Mouse (Mus musculus) stomach, postnatal 0 days (tissue): ENCODE data around the gene Fcrlb. TPM values are rescaled to one million over a fixed set of nuclear protein-coding genes. Genes with fewer than 3 reads are reported as not detected.
A peak's percentile ranks its signal among the peaks of the same experiment; 100 is the strongest.

Experiments used
- ATAC-seq: fragments of 200-750 bp; cut with Nextera tagmentation; 2 replicates; pipeline ENCODE4 v1.8.0; 2017; ENCODE audit not compliant: low FRiP score, low TSS enrichment
- DNase-seq: peaks from one replicate; pipeline ENCODE4 v3.0.0-alpha.2; 2016; ENCODE audit warnings: low spot score
- H3K27ac ChIP-seq: fragments of 300-500 bp; sonication (generic); replicated peaks from 2 replicates; pipeline ENCODE4 v1.5.1; 2014; ENCODE audit warnings: mild to moderate bottlenecking, control low read depth
- H3K27me3 ChIP-seq: fragments of 300-500 bp; sonication (generic); 2 replicates; pipeline ENCODE4 v1.6.1; 2014; ENCODE audit warnings: low read length; ENCODE audit not compliant: control insufficient read depth, insufficient read depth
- H3K36me3 ChIP-seq: fragments of 300-500 bp; sonication (generic); 2 replicates; pipeline ENCODE4 v1.6.1; 2014; ENCODE audit warnings: low read length, mixed read lengths; ENCODE audit not compliant: control insufficient read depth, insufficient read depth
- H3K4me1 ChIP-seq: fragments of 300-500 bp; sonication (generic); replicated peaks from 2 replicates; pipeline ENCODE4 v1.6.1; 2014; ENCODE audit warnings: antibody characterized with exemption; ENCODE audit not compliant: control insufficient read depth, insufficient read depth
- H3K4me2 ChIP-seq: fragments of 300-500 bp; sonication (generic); replicated peaks from 2 replicates; pipeline ENCODE4 v1.6.1; 2014; ENCODE audit warnings: low read depth, mild to moderate bottlenecking, control low read depth, moderate library complexity
- H3K4me3 ChIP-seq: fragments of 300-500 bp; sonication (generic); 2 replicates; pipeline ENCODE4 v1.5.1; 2014; ENCODE audit warnings: low read depth, low read length, control low read depth
- H3K9ac ChIP-seq: fragments of 300-500 bp; sonication (generic); 2 replicates; pipeline ENCODE4 v1.6.1; 2014; ENCODE audit warnings: mild to moderate bottlenecking, low read length, control low read depth, mixed read lengths
- H3K9me3 ChIP-seq: fragments of 300-500 bp; sonication (generic); 2 replicates; pipeline ENCODE4 v1.6.1; 2016; ENCODE audit warnings: low read length; ENCODE audit not compliant: control insufficient read depth
- CTCF ChIP-seq: IDR thresholded peaks from 2 replicates; pipeline ENCODE4 v1.5.1; 2016; ENCODE audit warnings: antibody characterized with exemption, low read depth, mild to moderate bottlenecking, moderate library complexity
- EP300 ChIP-seq: optimal IDR thresholded peaks from 2 replicates; pipeline ENCODE3; 2016; ENCODE audit warnings: antibody characterized with exemption
- WGBS: fragments of 180-500 bp; shearing (Covaris S2); extraction: QIAGEN DNeasy Blood & Tissue Kit; methylation state at CpG from one replicate; pipeline ENCODE4 v1.1.7; 2014; 5-methylcytosine and 5-hydroxymethylcytosine counted together
- polyA plus RNA-seq: library from polyadenylated mRNA; unstranded; fragments of >200 nt; fragmentation: Nextera tagmentation; extraction: Ambion mirVana; gene quantifications from 2 replicates; pipeline ENCODE4 v1.2.1, GENCODE M21; 2015

The Fcrlb gene
- polyA plus RNA-seq, 1 experiment from 2014 or later, result 0.12 TPM

GRCm38 (mm10) chr1:170866992-170867690, 45.6 kb downstream of the Fcrlb start:
- ATAC-seq (peak; percentile 47), DNase-seq (peak; percentile 40)
- TF ChIP-seq EP300 (no peak), CTCF (no peak)
- H3K27me3 ChIP-seq, result no peaks in the 10 kb centered on the region
- peak overlapping the region; percentile 82 for H3K27ac ChIP-seq
- 2% methylated on average over 30 of the region's 30 CpGs for WGBS
- H3K4me3 ChIP-seq, result peak overlapping the region; percentile 87
- peak overlapping the region; percentile 83 for H3K9ac ChIP-seq
- H3K9me3 ChIP-seq, result no peaks in the 10 kb centered on the region
- 0 out of 2 replicates have a peak, but pooled peaks cover 3% of the 10 kb centered on the region for H3K4me1 ChIP-seq
- H3K36me3 ChIP-seq, result no peaks in the 10 kb centered on the region
- peak overlapping the region; percentile 77 for H3K4me2 ChIP-seq

- Histone ChIP-seq H3K27me3 (no peaks in the 10 kb centered on the region), H3K4me2 (no peak overlapping the region), H3K36me3 (no peaks in the 10 kb centered on the region), H3K4me3 (no peak overlapping the region), H3K27ac (no peak overlapping the region), H3K9ac (no peak overlapping the region), H3K4me1 (0 out of 2 replicates have a peak, but pooled peaks cover 3% of the 10 kb centered on the region), H3K9me3 (no peaks in the 10 kb centered on the region)
- TF ChIP-seq CTCF (no peak), EP300 (no peak)
- DNase-seq (no peak), ATAC-seq (no peak)
- 73% methylated on average over 5 of the region's 5 CpGs for WGBS
These were observed 47.3 kb downstream of the Fcrlb start for GRCm38 (mm10) chr1:170865406-170865805.

GRCm38 (mm10) chr1:170864754-170865153, 48.0 kb downstream of the Fcrlb start:
- Histone ChIP-seq H3K4me2 (no peak overlapping the region), H3K9me3 (no peaks in the 10 kb centered on the region), H3K4me1 (0 out of 2 replicates have a peak, but pooled peaks cover 3% of the 10 kb centered on the region), H3K4me3 (no peak overlapping the region), H3K27ac (no peak overlapping the region), H3K36me3 (no peaks in the 10 kb centered on the region), H3K27me3 (no peaks in the 10 kb centered on the region), H3K9ac (no peak overlapping the region)
- no peak for TF ChIP-seq CTCF
- no peak for TF ChIP-seq EP300
- WGBS, result 68% methylated on average over 3 of the region's 3 CpGs
- DNase-seq (no peak), ATAC-seq (no peak)

GRCm38 (mm10) chr1:170864234-170864633, 48.5 kb downstream of the Fcrlb start:
- Histone ChIP-seq H3K27me3 (no peaks in the 10 kb centered on the region), H3K4me2 (no peak overlapping the region), H3K4me1 (0 out of 2 replicates have a peak, but pooled peaks cover 3% of the 10 kb centered on the region), H3K9ac (no peak overlapping the region), H3K9me3 (no peaks in the 10 kb centered on the region), H3K36me3 (no peaks in the 10 kb centered on the region), H3K4me3 (no peak overlapping the region), H3K27ac (no peak overlapping the region)
- ATAC-seq (no peak), DNase-seq (no peak)
- TF ChIP-seq EP300 (no peak), CTCF (no peak)

- H3K27me3 ChIP-seq, result no peaks in the 10 kb centered on the region
- no peak overlapping the region for H3K27ac ChIP-seq
- no peak for TF ChIP-seq CTCF
- TF ChIP-seq EP300, result no peak
- ATAC-seq (no peak), DNase-seq (no peak)
- no peaks in the 10 kb centered on the region for H3K9me3 ChIP-seq
- 52% methylated on average over 4 of the region's 4 CpGs for WGBS
- no peaks in the 10 kb centered on the region for H3K36me3 ChIP-seq
- H3K4me1 ChIP-seq, result 0 out of 2 replicates have a peak, but pooled peaks cover 3% of the 10 kb centered on the region
- no peak overlapping the region for H3K4me2 ChIP-seq
- no peak overlapping the region for H3K9ac ChIP-seq
- H3K4me3 ChIP-seq, result no peak overlapping the region
These were observed 49.7 kb downstream of the Fcrlb start for GRCm38 (mm10) chr1:170863033-170863432.

- no peaks in the 10 kb centered on the region for H3K9me3 ChIP-seq
- no peak overlapping the region for H3K27ac ChIP-seq
- no peak overlapping the region for H3K9ac ChIP-seq
- no peaks in the 10 kb centered on the region for H3K36me3 ChIP-seq
- H3K4me2 ChIP-seq, result no peak overlapping the region
- no peaks in the 10 kb centered on the region for H3K27me3 ChIP-seq
- 0 out of 2 replicates have a peak, but pooled peaks cover 3% of the 10 kb centered on the region for H3K4me1 ChIP-seq
- TF ChIP-seq CTCF, result no peak
- no peak for TF ChIP-seq EP300
- ATAC-seq (no peak), DNase-seq (no peak)
- WGBS, result 34% methylated on average over 3 of the region's 3 CpGs
- H3K4me3 ChIP-seq, result no peak overlapping the region
These were observed 50.4 kb downstream of the Fcrlb start for GRCm38 (mm10) chr1:170862435-170862717.
